Mouse (Mus musculus): ENCODE measurements around the gene Tsr2.

Tsr2 gene

DNA sequence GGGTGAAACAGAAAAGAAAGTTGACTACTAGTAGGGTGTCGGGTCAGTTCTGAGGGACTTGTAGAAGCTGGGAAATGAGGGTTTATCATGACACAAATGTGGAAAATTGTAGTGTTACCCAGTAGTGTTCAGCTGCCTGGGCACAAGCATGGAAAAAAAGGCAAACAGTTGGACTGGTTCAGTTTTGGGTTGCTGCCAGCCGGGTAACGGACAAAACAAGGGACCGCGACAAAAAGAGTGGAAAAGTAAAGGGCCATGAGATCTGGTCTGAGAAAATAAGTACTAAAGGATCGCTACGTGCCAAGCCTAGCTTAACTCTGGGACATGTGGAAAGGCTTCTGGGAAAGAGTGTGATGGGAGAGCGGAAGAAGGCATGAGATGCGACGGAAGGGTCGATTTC, 50.0 kb downstream of the Tsr2 start:
- no peak for DNase-seq (ENCODE audit: low spot score)

DNA sequence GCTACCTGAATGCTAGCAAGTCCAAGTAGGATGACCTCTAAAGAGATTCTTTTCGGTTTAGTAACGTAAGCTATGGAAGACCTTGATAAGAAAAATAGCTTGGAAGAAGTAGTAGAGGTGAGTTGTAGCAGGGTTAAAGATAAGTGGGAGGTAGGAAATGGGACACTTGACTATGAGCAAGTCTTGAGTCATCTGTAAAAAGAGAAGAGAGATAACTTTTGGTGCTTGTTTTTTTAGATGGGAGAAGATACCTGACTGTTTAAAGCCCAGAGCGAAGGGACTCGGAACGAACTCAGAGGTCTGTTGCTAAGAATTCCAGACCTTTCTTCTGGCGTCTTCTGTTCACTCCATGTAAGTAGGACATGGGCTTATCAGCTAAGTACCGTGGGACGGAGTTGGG, 50.5 kb downstream of the Tsr2 start, which contains the start of gene Fgd1:
TSS of gene Fgd1 (plus strand) at position 301 of the 400 bp plus-strand sequence.
- no peak for DNase-seq (ENCODE audit: low spot score)

DNA sequence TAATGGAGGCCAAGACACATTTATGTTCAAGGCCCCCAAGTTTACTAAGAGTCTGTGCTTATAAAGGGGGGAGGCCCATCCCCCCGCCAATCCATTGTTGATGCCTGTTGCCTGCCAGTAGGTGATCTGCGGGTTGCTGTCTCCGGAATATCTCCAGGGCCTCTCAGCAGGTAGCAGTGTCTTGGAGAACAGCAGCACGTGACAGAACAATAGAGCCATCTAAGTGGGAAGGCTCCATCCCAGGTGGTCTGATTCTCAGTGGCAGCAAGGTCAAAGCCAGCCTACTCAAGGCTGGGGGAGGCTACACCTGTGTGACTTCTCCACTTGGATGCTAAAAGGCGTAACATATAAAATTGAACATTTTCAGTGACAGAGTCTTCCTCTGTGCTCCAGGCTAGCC, 55.1 kb downstream of the Tsr2 start:
- no peak for DNase-seq (ENCODE audit: low spot score)

Measured in yolk sac, embryonic 10.5 days (tissue).